Mouse (Mus musculus): ENCODE data around the gene Gm21800.
"Not testable (repeated sequence)": the region's sequence is repeated elsewhere in the genome, so short reads cannot be mapped to it uniquely, and the experiment has no call there.

The Gm21800 gene

DNA sequence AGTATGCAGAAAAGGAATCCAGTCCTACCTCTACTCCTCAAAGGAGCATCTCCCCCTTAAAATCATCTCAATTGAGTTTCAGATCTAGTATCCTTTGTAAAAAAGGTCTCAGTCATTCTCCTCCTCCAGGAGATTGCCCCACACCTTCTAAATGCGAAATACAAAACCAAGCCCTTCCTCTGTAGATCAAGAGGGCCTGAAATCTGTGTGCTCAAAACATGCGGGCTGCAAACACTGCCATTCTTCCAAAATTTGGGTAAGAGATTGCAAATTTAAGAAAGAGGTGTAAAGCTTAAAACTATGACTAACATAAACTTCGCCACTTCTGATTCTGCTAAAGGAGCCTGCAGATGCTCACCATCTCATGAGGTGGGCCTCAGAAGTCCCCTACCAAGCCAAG lies at the start of gene Gm21800:
Gene Gm21800 (plus strand): TSS at position 301 of the 400 bp plus-strand sequence.
- not testable (repeated sequence) for DNase-seq (ENCODE audit: extremely low spot score)
